Mouse (Mus musculus): ENCODE results near the gene Scfd2.

The Scfd2 gene

GRCm38 (mm10) chr5:74456759-74457158, 74.8 kb downstream of the Scfd2 start:
- DNase-seq (ENCODE audit: low read depth, low spot score): no peak

- DNase-seq (ENCODE audit: low read depth, low spot score): no peak
These were observed 75.9 kb downstream of the Scfd2 start for GRCm38 (mm10) chr5:74455510-74456269.

- DNase-seq (ENCODE audit: low read depth, low spot score): no peak
These were observed 76.5 kb downstream of the Scfd2 start for GRCm38 (mm10) chr5:74455094-74455493.

GRCm38 (mm10) chr5:74450977-74451376, 80.6 kb downstream of the Scfd2 start:
- DNase-seq (ENCODE audit: low read depth, low spot score): no peak

GRCm38 (mm10) chr5:74447517-74448334, 83.8 kb downstream of the Scfd2 start:
- DNase-seq (ENCODE audit: low read depth, low spot score): no peak

GRCm38 (mm10) chr5:74445861-74446260, 85.7 kb downstream of the Scfd2 start:
- no peak for DNase-seq (ENCODE audit: low read depth, low spot score)

GRCm38 (mm10) chr5:74438353-74438752, 93.2 kb downstream of the Scfd2 start:
- no peak for DNase-seq (ENCODE audit: low read depth, low spot score)

GRCm38 (mm10) chr5:74433580-74434147, 97.9 kb downstream of the Scfd2 start:
- DNase-seq (ENCODE audit: low read depth, low spot score): peak; percentile 32

- no peak for DNase-seq (ENCODE audit: low read depth, low spot score)
These were observed 98.5 kb downstream of the Scfd2 start for GRCm38 (mm10) chr5:74432879-74433539.

- no peak for DNase-seq (ENCODE audit: low read depth, low spot score)
These were observed 110.9 kb downstream of the Scfd2 start for GRCm38 (mm10) chr5:74420615-74421132.

- no peak for DNase-seq (ENCODE audit: low read depth, low spot score)
These were observed 119.0 kb downstream of the Scfd2 start for GRCm38 (mm10) chr5:74412557-74412956.

- no peak for DNase-seq (ENCODE audit: low read depth, low spot score)
These were observed 126.7 kb downstream of the Scfd2 start for GRCm38 (mm10) chr5:74404887-74405286.

- DNase-seq (ENCODE audit: low read depth, low spot score): no peak
These were observed 127.5 kb downstream of the Scfd2 start for GRCm38 (mm10) chr5:74404083-74404482.

- no peak for DNase-seq (ENCODE audit: low read depth, low spot score)
These were observed 128.9 kb downstream of the Scfd2 start for GRCm38 (mm10) chr5:74402626-74403025.

- DNase-seq (ENCODE audit: low read depth, low spot score): no peak
These were observed 139.8 kb downstream of the Scfd2 start for GRCm38 (mm10) chr5:74391806-74392205.

- no peak for DNase-seq (ENCODE audit: low read depth, low spot score)
These were observed 140.2 kb downstream of the Scfd2 start for GRCm38 (mm10) chr5:74391346-74391745.

- DNase-seq (ENCODE audit: low read depth, low spot score): no peak
These were observed 142.7 kb downstream of the Scfd2 start for GRCm38 (mm10) chr5:74388849-74389248.

- no peak for DNase-seq (ENCODE audit: low read depth, low spot score)
These were observed 143.5 kb downstream of the Scfd2 start for GRCm38 (mm10) chr5:74388101-74388500.

GRCm38 (mm10) chr5:74387143-74387886, 144.2 kb downstream of the Scfd2 start:
- DNase-seq (ENCODE audit: low read depth, low spot score): no peak

GRCm38 (mm10) chr5:74380045-74380444, 151.5 kb downstream of the Scfd2 start:
- no peak for DNase-seq (ENCODE audit: low read depth, low spot score)

- DNase-seq (ENCODE audit: low read depth, low spot score): no peak
These were observed 164.9 kb downstream of the Scfd2 start for GRCm38 (mm10) chr5:74366710-74367101.
